Mouse (Mus musculus) liver, postnatal 0 days (tissue): Measurements from ENCODE around the gene Scn10a.

ENCODE experiments used
- CTCF ChIP-seq: sonication (generic); IDR thresholded peaks from 2 replicates; pipeline ENCODE4 v1.5.1; 2016; ENCODE audit warnings: antibody characterized with exemption, low read depth
- EP300 ChIP-seq: IDR thresholded peaks from 2 replicates; pipeline ENCODE4 v1.6.1; 2016; ENCODE audit warnings: antibody characterized with exemption, low read depth, mild to moderate bottlenecking

GRCm38 (mm10) chr9:119687893-119688292 is 31.2 kb downstream of the Scn10a start:
- TF ChIP-seq CTCF (no peak), EP300 (no peak)
